Mouse (Mus musculus): ENCODE results near the gene Rftn1. TPM values are rescaled to one million over a fixed set of nuclear protein-coding genes. Genes with fewer than 3 reads are reported as not detected.

The Rftn1 gene
- polyA plus RNA-seq, 2 experiments: 14.6 to 15.0 TPM

GRCm38 (mm10) chr17:50158565-50158964 lies 31.9 kb downstream of the Rftn1 start:
- no peak overlapping the region for H3K9ac ChIP-seq (ENCODE audit: low read depth, low read length, severe bottlenecking)
- no peaks in the 10 kb centered on the region; the same call in none of the 2 replicates for H3K4me1 ChIP-seq (ENCODE audit: control insufficient read depth, insufficient read depth, low read length)
- ATAC-seq (ENCODE audit: low FRiP score, low read depth) (no peak), DNase-seq (ENCODE audit: low spot score) (no peak)
- H3K4me2 ChIP-seq (replicated peaks; ENCODE audit: low read depth, low read length, severe bottlenecking): no peak overlapping the region
- H3K9me3 ChIP-seq (ENCODE audit: control insufficient read depth, low read length): no peaks in the 10 kb centered on the region
- no peak overlapping the region for H3K27ac ChIP-seq (replicated peaks; ENCODE audit: low read depth, low read length)
- TF ChIP-seq POLR2A (IDR thresholded peaks at IDR 0.05; ENCODE audit: borderline replicate concordance, extremely low read depth, insufficient read depth, insufficient read length): no peak
- H3K27me3 ChIP-seq (ENCODE audit: control insufficient read depth, insufficient read depth, low read length): no peaks in the 10 kb centered on the region
- no peaks in the 10 kb centered on the region for H3K36me3 ChIP-seq (ENCODE audit: control insufficient read depth, insufficient read depth, low read length)
- H3K4me3 ChIP-seq (replicated peaks; ENCODE audit: low read length): no peak overlapping the region
- WGBS: 77% methylated on average over 6 of the region's 6 CpGs

DNA sequence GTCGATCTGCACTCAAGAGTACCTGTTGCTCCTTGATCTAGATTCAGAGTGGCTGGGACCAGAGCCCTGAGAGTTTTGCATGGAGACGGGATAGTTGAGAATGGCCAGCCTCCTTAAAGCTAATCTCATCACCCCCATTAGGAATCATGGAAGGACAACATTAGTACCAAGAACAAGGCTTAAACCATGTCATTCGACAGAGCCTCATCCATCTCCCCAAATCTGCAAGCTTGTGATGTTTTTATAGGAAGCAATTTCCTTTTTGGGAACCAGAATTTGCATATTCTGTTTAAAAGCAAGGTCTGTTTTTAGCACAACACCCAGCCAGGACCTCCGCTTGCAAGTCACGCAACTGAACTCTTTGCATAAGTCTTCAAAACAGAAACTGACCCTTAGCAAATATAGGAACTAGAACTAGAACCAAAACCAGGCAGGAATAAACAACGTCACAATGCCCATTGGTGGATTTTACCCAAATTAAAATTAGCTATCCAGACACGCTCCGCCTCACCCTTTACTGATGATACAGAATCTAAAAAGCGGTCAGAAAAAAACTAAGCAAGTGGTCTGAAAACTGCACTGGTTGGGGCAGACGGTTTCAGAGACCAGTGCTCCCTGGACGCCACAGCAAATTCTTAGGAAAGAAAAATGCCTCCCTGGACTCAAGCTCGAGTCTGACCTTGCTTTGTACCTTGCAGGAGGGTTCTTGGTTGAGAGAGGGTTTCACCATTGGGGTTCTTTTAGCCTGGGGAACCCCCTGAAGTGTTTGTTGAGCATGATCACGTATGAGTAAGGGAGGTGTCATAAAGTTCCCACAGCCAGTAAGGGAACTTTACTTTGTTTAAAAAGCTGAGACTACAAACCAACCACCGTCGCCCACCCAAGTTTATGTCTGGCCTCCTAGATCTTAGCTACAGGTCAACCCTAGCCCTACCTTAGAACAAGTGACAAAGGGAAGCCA lies 33.0 kb downstream of the Rftn1 start:
- Histone ChIP-seq H3K36me3 (ENCODE audit: control insufficient read depth, insufficient read depth, low read length) (no peaks in the 10 kb centered on the region), H3K27ac (replicated peaks; ENCODE audit: low read depth, low read length) (no peak overlapping the region), H3K27me3 (ENCODE audit: control insufficient read depth, insufficient read depth, low read length) (no peaks in the 10 kb centered on the region), H3K9me3 (ENCODE audit: control insufficient read depth, low read length) (no peaks in the 10 kb centered on the region), H3K4me2 (replicated peaks; ENCODE audit: low read depth, low read length, severe bottlenecking) (no peak overlapping the region), H3K9ac (ENCODE audit: low read depth, low read length, severe bottlenecking) (no peak overlapping the region), H3K4me1 (ENCODE audit: control insufficient read depth, insufficient read depth, low read length) (no peaks in the 10 kb centered on the region; the same call in none of the 2 replicates), H3K4me3 (replicated peaks; ENCODE audit: low read length) (no peak overlapping the region)
- 87% methylated on average over 15 of the region's 15 CpGs for WGBS
- no peak for TF ChIP-seq POLR2A (IDR thresholded peaks at IDR 0.05; ENCODE audit: borderline replicate concordance, extremely low read depth, insufficient read depth, insufficient read length)
- DNase-seq (ENCODE audit: low spot score): no peak
- no peak for ATAC-seq (ENCODE audit: low FRiP score, low read depth)

DNA sequence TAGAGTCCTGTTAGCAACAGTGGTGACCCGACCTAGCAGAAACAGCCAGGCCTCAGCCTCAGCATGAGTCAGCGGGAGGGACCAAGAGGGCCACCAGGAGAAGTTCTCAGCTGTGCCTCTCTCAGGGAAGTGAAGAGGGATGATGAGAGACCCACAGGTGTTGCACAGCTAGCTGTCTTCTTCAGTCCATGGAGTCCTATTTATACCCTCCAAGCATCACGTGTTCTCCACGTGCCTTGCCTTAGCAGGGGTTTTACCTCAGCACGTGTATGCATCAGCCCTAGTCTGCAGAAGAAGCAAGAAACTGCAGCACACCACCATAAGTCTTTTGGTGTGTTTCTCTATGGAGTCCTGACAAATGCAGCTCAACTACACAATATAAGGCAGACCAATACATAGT lies 38.4 kb downstream of the Rftn1 start:
- DNase-seq (ENCODE audit: low spot score) (no peak), ATAC-seq (ENCODE audit: low FRiP score, low read depth) (no peak)
- Histone ChIP-seq H3K4me2 (replicated peaks; ENCODE audit: low read depth, low read length, severe bottlenecking) (no peak overlapping the region), H3K27me3 (ENCODE audit: control insufficient read depth, insufficient read depth, low read length) (no peaks in the 10 kb centered on the region), H3K9me3 (ENCODE audit: control insufficient read depth, low read length) (no peaks in the 10 kb centered on the region), H3K36me3 (ENCODE audit: control insufficient read depth, insufficient read depth, low read length) (no peaks in the 10 kb centered on the region), H3K27ac (replicated peaks; ENCODE audit: low read depth, low read length) (no peak overlapping the region), H3K4me1 (ENCODE audit: control insufficient read depth, insufficient read depth, low read length) (no peaks in the 10 kb centered on the region; the same call in 1 of the 2 replicates), H3K4me3 (replicated peaks; ENCODE audit: low read length) (no peak overlapping the region), H3K9ac (ENCODE audit: low read depth, low read length, severe bottlenecking) (no peak overlapping the region)
- 87% methylated on average over 5 of the region's 5 CpGs for WGBS
- no peak for TF ChIP-seq POLR2A (IDR thresholded peaks at IDR 0.05; ENCODE audit: borderline replicate concordance, extremely low read depth, insufficient read depth, insufficient read length)

DNA sequence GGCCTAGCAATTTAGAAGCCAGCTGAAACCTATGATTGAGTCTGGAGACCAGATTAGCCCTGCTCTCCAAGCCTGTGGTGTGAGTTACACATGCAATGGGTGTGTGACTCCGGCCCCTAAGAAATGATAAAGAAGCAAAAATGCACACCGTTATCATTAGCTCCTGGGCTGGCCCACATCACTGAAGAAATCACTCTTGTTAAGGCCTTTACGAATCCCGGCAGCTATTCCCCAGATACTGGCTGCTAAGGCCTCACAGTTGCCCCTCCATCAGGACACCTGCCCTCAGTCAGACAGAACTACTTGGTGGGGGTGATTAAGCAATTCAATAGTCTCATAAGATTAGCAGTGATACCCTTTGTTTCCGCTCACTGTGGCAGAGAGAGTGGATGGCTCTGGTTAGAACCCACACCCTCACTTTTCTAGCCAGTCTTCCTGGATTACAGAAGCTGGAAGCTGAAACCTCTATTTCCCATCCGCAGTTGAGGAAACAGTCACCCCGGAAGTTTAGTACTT lies 39.2 kb downstream of the Rftn1 start:
- no peaks in the 10 kb centered on the region for H3K27me3 ChIP-seq (ENCODE audit: control insufficient read depth, insufficient read depth, low read length)
- WGBS: 72% methylated on average over 7 of the region's 7 CpGs
- no peak for ATAC-seq (ENCODE audit: low FRiP score, low read depth)
- no peak overlapping the region for H3K4me2 ChIP-seq (replicated peaks; ENCODE audit: low read depth, low read length, severe bottlenecking)
- DNase-seq (ENCODE audit: low spot score): no peak
- H3K9me3 ChIP-seq (ENCODE audit: control insufficient read depth, low read length): no peaks in the 10 kb centered on the region
- H3K9ac ChIP-seq (ENCODE audit: low read depth, low read length, severe bottlenecking): no peak overlapping the region
- H3K27ac ChIP-seq (replicated peaks; ENCODE audit: low read depth, low read length): no peak overlapping the region
- H3K4me1 ChIP-seq (ENCODE audit: control insufficient read depth, insufficient read depth, low read length): no peaks in the 10 kb centered on the region; the same call in 1 of the 2 replicates
- no peak for TF ChIP-seq POLR2A (IDR thresholded peaks at IDR 0.05; ENCODE audit: borderline replicate concordance, extremely low read depth, insufficient read depth, insufficient read length)
- no peaks in the 10 kb centered on the region for H3K36me3 ChIP-seq (ENCODE audit: control insufficient read depth, insufficient read depth, low read length)
- H3K4me3 ChIP-seq (replicated peaks; ENCODE audit: low read length): no peak overlapping the region

- H3K9me3 ChIP-seq (ENCODE audit: control insufficient read depth, low read length): no peaks in the 10 kb centered on the region
- ATAC-seq (ENCODE audit: low FRiP score, low read depth) (no peak), DNase-seq (ENCODE audit: low spot score) (no peak)
- TF ChIP-seq POLR2A (IDR thresholded peaks at IDR 0.05; ENCODE audit: borderline replicate concordance, extremely low read depth, insufficient read depth, insufficient read length): no peak
- no peak overlapping the region for H3K9ac ChIP-seq (ENCODE audit: low read depth, low read length, severe bottlenecking)
- no peak overlapping the region for H3K4me2 ChIP-seq (replicated peaks; ENCODE audit: low read depth, low read length, severe bottlenecking)
- H3K4me3 ChIP-seq (replicated peaks; ENCODE audit: low read length): no peak overlapping the region
- WGBS: 55% methylated on average over 16 of the region's 16 CpGs
- no peaks in the 10 kb centered on the region for H3K36me3 ChIP-seq (ENCODE audit: control insufficient read depth, insufficient read depth, low read length)
- no peaks in the 10 kb centered on the region for H3K27me3 ChIP-seq (ENCODE audit: control insufficient read depth, insufficient read depth, low read length)
- no peak overlapping the region for H3K27ac ChIP-seq (replicated peaks; ENCODE audit: low read depth, low read length)
- no peaks in the 10 kb centered on the region; the same call in 1 of the 2 replicates for H3K4me1 ChIP-seq (ENCODE audit: control insufficient read depth, insufficient read depth, low read length)
Measured at GRCm38 (mm10) chr17:50150416-50151207, 39.9 kb downstream of the Rftn1 start.

All from limb, embryonic 14.5 days (tissue).